Mouse (Mus musculus): ENCODE results near the gene Fn3krp.

Gene Fn3krp

DNA sequence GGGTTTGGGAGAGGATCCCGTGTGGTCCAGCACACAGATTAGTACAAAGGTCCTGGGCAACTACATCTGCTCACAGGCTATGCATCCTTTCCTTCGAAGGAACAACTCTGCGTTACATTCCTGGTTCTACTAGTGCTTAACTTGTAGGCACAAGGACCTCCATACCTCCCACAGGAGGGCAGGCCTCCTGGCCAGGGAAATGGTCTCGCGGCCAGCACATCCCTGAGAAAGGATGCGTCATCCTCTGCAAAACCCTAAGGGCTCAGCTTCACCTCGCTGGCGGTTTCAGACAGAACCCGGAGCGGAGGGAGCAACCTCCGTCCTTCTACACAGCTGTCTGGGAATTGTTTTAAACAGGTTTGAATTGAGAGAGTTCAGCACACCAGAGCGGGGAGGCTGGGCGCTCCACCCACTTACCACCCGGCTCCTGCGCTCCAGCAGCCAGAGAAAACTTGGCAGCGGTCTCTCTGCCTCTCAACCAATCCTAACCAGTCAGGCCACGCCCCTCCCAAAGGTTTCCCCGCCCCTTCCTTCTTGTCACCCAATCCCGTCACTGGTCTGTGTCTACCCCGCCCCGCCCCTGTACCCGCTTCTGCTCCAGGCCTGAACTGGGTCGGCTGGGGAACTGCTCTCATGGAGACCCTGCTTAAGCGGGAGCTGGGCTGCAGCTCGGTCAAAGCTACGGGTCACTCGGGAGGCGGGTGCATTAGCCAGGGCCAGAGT lies at the start of gene Fn3krp:
Gene Fn3krp (plus strand): TSS at position 572 of the 723 bp plus-strand sequence.
- peak; percentile 100 for DNase-seq (ENCODE audit: low spot score)

DNA sequence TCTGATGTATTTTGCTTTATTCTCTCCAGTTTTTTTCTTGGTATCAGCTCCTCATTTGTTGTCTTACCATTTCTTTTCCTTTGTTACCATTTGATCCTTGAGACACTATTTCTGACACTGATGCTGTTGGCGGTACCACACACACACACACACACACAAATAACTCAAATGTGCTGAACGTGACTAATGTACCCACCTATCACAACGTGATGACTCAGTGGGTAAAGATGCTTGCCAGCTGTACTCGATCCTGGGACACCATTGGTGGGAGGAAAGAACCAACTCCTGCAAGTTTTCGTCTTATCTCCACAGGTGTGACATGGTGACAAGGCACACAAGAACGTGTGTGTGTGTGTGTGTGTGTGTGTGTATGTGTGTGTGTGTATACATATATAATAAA lies 47.9 kb upstream of the Fn3krp start:
- no peak for DNase-seq (ENCODE audit: low spot score)

DNA sequence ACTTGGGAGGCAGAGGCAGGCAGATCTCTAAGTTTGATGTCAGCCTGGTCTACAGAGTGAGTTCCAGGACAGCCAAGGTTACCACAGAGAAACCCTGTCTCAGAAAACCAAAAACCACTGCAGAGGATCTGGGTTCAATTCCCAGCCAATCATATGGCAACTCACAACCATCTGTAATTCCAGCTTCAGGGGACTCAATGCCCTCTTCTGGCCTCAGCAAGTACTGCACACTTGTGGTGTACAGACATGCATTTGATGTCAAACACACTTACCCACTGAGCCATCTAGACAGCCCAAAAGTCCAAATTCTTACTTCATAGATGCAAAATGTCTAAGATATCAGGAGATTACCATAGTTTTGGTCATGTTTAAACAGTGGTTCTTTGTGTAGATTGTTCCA lies 42.6 kb upstream of the Fn3krp start:
- DNase-seq (ENCODE audit: low spot score) = no peak

DNA sequence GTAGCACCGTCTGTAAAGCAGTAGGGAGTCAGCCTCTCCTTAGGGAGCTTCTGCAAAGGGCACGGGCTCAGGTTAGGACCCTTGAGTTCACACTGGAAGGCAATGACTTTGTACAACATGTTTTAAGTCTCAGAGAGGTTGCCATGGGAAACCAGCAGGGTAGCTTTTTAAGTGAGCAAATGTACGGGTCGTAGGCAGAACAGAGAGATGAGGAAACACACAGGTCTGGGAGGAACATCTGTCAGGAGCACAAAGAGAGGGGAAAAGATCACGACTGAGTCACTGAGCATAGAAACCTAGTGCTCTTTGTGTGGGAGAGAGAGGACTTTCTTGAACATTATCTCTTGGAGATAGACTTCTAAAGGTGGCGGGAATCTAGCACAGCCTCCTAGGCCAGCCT lies 40.9 kb upstream of the Fn3krp start:
- DNase-seq (ENCODE audit: low spot score) = no peak

DNA sequence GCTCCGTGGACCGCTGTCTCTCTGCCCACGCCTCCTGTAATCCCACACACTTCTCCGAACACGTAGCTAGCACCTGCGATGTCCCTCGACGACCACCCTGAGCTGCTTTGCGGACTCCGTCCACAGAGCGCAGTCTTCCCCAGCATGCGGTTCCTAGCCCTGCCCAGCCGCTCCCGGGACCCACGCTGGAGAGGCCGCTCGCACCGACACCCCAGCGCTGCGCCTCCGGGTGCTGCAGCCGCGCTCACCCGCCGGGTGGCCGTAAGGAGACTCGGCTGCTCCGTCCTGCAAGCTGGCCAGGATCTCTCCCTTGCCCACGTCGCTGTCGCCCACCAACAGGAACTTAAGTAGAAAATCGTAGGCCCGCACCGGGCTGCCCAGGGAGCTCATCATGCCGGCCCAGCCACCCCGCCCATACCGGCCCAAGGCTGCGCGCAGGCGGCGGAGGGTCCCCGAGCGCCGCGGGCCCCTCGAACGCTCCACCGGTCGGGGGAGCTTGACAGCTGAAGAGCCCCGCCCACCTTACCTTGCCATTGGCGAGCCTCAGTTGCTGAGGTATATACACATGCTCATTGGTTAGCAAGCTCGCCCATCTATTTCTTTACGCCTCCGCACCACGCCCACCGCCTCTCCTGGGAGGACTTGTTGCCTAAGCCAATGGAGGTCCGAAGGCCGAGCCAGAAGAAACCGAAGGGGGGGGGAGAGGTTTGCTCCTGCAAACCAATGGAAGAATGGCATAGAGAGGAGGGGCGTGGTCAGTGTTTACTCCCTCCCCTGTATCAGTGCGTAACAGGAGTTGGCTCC lies 33.2 kb upstream of the Fn3krp start, which contains the start of gene Rab40b:
Gene Rab40b (minus strand): TSS at position 502 of the 804 bp plus-strand sequence.
- peak; percentile 98 for DNase-seq (ENCODE audit: low spot score)

DNA sequence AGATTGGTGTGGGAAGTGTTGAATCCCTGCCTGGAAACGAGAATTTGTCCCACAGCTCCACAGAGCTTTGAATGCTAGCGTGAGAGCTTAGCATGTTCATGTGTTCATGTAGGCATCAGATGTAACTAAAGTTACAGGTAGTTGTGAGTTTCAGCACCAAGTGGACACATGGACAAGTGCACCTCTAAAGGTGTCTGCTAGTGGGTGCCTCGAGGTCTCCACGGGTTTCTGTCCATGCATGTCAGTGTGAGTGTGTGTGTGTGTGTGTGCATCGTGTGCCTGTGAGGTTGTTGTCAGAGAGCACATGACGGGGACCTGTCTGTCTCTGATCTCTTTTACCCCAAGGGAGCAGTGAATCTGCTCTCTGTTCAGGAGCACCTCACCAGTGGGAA lies 32.7 kb upstream of the Fn3krp start:
- no peak for DNase-seq (ENCODE audit: low spot score)

DNA sequence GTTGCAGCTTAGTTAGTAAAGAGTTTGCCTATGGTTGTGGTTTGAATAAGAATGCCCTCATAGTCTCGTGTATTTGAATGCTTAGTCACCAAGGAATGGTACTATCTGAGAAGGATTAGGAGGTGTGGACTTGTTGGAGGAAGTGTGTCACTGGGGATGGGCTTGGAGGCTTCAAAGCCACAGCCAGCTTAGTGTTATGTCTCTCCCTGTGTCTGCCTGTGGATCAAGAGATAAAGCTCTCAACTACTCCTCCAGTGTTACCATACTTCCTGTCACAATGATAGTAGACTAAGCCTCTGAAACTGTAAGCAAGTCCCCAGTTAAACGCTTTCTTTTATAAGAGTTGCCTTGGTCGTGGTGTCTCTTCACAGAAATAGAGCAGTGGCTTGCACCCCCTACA lies 30.4 kb upstream of the Fn3krp start:
- DNase-seq (ENCODE audit: low spot score) = no peak

DNA sequence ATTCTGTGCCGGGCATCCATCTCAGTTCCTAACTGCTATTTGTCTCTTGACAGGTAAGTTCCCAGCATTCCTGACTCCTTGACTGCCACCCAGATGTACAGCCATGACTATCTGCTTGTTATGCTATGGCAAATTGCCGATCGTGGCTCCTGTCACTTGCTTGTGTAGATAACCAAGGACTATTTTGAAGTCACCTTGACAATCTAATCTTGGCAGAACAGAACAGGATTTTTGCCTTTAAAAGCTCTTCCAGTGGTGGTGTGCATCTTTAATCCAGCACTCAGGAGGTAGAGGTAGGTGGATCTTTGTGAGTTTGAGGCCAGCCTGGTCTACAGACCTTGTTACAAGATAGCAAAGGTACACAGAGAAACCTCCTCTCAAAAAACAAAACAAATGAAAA lies 28.8 kb upstream of the Fn3krp start:
- no peak for DNase-seq (ENCODE audit: low spot score)

DNA sequence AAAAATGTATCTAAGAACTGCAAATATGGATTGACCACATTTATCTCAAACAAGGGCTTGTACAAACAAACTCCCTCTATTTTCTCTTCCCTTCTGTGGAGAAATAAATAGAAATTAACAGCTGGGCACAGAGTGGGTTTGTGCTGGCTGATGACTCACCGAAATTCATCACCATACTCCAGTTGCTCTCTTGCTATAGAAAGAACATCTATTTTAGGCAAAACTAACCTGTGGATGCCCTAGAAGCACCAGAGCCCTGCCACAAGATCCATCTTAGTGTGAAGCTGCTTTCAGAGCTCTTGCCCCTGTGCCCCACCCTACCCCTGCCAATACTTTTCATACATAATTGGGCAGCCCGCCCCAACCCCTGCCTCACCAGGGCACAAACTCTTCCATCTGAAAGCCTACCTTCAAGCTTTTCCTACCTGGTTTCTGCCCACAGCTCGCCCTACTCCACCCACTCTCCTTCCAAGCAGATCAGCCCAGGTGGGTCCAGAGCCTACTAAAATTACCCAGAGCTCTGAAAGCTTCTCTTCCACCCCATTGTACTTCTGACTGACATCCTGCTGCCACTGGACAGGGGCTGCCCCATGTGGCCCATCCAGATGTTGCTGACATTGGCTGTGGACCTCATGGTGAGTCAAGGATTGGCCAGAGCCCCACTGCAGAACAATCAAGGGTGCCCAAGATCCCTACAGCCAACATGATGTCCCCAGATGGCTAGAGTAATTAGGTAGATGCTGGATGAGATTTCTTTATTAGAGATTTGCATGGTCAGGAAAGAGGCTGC lies 13.6 kb upstream of the Fn3krp start:
- no peak for DNase-seq (ENCODE audit: low spot score)

DNA sequence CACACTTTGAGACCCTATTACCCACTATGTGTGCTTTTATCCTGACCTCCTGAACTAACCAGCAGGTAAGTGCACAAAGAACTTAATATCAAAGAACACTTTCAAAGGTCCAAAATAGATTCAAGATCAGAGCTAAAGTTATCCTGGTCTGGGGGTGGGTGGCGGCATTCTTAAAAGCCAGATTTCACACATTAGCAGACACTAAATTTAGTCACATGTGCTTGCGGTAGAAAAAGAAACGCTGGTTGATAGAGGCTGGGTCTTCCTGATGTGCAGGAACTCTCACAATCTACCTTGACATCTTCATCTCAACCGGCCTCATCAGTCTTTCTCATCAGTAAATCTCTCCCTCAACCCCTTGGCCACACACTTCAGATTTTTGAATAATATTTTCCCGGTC lies 6.4 kb upstream of the Fn3krp start:
- DNase-seq (ENCODE audit: low spot score) = no peak

DNA sequence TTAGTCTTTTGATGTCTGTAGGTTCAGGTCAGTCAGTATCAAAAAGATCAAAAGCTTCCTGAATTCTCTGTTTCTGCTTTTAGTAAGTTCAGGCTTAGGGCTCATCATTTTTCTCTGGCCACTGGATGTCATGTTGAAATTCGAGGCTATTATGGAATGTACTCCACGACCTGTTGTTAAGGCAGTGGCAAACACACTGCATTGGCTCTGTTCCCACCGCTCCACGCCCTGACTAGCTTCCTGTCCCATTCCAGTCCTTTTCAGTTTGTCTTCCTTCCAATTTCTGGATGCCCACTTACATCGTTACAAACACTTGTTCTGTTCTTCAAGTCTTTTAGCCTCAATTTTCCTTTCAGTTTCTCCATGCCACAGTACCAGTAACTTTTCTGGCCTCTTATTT lies 5.8 kb upstream of the Fn3krp start:
- no peak for DNase-seq (ENCODE audit: low spot score)

DNA sequence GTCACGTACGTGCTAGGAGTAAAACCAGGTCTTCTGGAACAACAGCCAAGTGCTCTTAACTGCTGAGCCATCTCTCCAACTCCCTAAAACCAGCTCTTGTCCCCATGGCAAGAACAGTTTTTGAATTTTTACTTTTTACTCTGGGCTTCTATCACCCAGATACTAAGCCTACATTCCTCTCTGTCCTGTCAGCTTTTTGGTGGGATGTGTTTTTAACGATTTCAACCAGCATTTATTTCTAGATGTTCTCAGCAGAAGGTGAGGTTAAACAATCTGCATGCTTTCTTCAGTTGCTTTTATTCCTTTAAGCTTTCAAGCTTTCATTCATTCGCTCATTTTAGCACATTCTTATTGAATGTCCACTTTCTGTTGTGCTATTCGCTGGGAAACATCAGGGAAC lies 3.2 kb upstream of the Fn3krp start:
- DNase-seq (ENCODE audit: low spot score) = no peak

DNA sequence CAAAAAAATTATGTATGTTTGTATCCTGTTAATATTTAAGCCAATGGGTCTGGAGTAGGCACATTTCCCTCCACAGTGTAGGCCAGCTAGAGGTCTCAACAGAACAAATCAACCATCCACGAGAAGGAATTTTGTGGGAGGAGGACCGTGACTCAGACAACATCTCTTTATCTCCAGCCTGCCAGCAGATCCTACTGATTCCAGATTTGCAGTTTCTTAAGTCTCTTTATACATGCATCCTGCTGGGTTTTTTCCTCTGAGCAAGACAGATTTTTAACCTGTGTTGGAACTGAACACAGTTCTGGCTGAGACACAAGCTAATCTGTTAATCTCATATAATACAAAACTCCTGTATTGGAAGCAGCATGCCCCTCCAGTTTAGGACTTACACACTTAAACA lies 2.3 kb upstream of the Fn3krp start:
- DNase-seq (ENCODE audit: low spot score) = no peak

DNA sequence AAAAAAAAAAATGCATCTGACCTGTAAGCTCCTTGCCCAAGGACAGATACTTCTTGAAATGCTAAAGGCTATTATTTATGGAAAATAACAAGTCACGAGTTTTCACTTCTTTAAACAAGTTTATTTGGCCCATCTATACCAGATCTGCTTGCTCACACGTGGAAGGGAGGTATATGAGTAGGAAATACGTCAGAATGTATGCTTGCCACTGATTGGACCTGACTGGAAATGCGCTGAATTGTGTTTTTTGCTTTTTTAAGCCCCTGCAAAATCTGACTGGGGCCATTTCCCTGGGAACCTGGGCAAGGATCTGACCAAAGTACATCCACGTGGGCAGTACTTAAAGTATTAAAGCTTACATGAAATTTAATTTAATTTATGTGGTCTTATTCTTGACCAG lies 822 bp upstream of the Fn3krp start:
- DNase-seq (ENCODE audit: low spot score) = no peak

DNA sequence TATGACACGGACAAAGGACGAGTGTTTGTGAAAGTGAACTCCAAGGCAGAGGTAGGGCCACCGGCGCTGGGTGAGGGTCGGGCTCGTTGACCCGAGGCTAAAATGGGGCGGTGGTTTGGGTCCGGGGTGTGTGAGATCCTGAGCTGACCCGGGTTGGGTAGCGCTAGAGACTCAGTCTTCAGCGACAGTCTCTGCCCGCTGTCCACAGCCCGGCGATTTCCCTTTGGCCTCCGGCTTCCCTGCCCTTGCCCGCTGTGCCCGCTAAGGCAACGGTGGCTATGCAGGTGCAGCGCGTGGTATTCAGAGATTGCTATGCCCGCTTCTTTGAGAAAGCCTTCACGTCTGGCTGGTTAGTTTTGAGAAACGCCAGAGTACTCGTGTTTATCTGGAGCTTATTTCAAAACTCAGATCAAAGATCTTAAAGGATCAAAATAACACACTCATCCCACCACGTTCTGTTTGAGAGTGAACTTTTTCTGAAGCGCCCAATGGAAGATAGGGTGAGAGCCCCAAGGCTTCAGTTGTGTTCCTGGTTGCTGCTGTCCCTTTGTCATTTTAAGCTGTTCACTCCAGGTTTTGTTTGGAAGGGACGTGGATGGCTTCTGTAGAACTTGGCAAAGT lies 462 bp downstream of the Fn3krp start:
- DNase-seq (ENCODE audit: low spot score) = no peak

DNA sequence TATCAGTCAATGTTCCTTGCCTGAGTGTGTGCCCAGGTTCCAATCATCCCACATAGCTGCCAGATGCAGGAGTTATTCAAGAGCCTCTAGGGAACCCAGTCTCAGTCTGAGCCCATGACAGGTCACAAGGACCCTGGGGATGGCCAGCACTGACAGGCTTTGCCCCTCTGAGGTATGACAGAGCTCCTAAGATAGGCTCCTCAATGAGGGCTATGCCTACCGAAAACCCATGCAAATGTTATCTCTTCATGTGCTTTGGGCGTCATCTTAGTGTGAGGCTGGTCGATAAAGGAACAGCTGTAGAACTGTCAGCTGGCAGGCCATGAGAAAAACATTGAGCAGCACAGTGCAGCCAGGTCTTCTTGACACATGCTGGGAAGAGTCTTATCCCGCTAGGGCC lies 12.2 kb downstream of the Fn3krp start:
- DNase-seq (ENCODE audit: low spot score) = no peak

DNA sequence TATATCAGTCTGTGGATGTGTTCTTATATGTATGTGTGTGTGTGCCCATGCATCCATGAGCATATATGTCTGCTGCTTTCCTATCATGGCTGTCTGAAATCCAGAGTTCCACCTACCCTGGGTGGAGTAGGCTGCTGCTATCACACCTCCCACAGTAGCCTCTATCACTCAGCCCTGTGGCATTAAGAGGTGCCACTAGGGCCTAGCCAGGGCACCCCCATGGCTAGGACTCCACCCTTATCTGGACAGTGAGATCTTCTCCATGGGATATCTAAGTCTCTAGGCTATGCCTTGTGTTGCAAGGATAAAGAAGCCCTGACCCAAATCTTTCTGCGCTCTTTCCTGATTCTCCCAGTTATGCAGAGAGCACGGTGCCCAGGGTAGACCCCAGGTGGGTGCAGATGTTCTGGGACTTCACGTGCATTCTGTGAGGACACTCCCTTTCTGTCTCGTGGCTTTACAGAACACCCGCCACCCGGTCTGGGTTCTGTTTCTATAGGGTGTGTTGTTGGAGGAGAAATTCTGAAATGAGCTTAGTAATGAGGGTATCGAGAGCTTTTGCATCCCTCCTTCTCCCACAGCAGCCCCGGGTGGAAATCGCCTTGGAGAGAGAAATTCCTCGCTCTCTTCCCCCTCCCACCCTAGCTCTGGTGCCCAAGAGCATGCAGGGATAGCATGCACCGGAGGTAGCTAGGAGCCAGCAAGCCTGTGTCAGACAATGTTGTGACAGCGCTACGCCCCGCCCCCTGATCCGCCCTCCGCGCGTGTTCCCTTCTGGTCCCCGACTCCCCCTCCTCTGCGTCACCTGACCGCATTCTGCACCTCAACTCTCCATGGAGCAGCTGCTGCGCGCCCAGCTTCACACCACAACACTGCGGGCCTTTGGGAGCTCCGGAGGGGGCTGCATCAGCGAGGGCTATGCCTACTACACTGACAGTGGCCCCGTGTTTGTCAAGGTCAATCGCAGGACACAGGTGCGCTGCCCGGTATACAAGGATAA lies 13.3 kb downstream of the Fn3krp start, which contains the start of gene Fn3k:
Gene Fn3k (plus strand): TSS at position 758 of the 1,000 bp plus-strand sequence.
- DNase-seq (ENCODE audit: low spot score) = peak; percentile 84

DNA sequence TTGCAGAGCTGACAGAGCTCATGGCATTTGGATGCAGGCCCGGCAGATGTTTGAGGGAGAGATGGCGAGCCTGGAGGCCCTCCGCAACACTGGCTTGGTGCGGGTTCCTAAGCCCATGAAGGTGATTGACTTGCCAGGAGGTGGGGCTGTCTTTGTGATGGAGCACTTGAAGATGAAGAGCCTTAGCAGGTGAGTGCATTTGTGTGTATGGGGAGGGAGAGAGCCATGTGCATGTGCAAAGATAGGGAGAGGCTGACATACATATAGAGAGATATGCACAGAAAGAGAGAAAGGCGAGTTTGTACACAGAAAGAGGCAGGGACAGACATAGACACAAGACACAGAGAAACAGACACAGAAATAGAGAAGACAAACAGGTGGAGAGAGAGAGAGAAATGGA lies 16.0 kb downstream of the Fn3krp start:
- DNase-seq (ENCODE audit: low spot score) = no peak

DNA sequence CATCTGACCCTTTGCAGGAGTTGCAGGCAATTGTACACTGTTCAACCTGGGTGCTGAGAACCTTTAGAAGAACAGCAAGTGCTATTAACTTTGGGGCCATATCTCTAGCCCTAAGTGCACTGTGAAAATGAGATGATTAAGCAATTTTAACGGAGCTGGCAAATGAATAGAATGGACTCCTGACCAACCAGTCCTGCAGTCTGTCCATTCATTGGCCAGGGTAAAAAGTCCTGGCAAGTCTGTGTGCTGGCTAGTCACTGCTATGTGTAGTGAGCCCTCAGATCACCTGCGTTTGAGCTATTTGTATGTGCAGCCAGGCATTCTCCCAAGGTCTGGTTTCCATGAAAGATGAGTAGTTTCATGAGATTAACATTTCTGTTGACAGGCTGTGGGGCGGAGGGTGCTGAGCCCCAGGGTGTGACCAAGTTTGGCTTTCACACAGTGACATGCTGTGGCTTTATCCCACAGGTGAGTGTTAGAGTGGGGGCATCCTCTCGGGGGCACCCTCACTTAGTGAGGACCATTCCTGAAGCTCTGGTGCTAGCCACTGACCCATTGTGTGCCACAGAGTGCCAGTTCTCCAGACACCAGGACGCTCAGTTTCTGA lies 18.6 kb downstream of the Fn3krp start:
- no peak for DNase-seq (ENCODE audit: low spot score)

DNA sequence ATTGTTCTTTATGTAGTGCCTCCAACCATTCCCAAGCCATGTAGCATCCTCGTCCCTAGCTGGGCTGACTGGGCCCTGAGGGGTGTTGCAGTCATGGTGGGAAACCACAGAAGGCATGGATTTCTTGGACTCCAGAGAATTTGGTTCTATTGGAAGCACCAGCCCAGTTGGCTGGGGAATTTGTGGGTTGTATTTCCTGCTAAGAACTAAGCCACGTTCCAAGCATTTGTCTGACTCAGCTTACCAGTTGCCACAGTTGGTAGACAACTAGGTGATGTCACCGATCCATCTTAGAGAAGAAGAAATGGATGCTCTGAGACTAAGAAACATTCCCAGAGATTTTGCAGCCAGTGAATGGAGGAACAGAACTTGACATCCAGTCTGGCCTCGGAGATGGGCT lies 20.5 kb downstream of the Fn3krp start:
- no peak for DNase-seq (ENCODE audit: low spot score)

DNA sequence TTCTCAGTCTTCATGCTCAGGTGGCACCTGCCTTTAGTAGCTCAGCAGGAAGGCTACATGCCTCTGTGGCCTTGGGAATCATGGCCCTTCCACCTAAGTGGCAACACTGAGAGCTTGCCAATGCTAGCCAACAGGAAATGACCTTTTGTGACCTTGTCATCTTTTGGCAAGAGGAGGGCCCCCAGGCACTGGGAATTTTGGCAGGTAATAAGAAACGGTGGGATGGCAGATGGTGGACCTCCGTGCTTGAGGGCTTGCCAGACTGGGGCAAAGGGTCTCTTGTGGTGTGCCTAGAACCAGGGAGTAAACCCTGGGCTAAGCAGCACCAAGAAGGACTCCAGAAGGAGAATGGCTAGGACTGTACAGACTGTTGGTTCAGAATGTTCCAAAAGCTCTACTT lies 20.9 kb downstream of the Fn3krp start:
- DNase-seq (ENCODE audit: low spot score) = no peak

Data from retina, embryonic 14.5 days (tissue).